Mouse (Mus musculus): ENCODE measurements around the gene Morn1. TPM values are rescaled to one million over a fixed set of nuclear protein-coding genes. Genes with fewer than 3 reads are reported as not detected.

Morn1 gene
- polyA plus RNA-seq, 1 experiment from 2014 or later = 6.9 TPM

DNA sequence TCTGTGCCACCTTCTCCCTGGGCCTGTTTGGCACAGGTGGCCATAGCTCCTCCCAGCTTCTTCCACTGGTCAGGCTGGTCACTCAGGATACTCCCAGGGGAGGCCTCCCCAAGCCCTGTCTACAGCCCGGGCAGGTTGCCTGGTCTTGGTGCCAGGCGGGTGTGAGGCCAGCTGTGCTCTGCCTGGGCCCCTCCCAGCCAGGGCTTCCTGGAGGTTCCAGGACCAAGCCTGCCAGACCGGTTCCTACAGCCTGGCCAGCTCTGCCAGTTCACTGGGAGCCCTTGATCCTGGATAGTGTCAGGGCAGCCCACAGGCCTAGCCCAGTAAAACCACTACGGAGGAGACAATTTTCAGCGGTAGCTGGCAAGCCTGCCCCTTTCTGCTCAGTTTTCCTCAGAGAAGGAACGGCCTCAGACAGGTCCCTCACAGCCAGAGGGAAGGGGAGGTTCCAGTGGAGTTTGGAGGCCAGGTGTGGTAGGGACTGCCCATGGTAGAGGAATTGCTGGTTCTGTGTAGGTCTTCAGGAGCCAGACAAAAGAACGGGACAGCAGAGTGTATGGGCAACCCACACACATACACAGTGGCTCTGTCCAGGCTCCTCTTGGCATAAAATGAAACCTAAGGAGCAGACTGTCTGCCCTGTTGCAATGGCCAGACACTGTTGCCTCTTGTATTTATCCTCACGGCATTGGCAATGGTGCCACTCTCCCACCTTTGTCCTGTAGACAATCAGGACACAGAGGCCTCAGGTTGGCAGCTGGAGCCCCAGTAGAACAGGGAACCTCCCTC lies 62.7 kb downstream of the Morn1 start:
- peak; percentile 54 for ATAC-seq (ENCODE audit: low read depth)
- Histone ChIP-seq H3K27ac (ENCODE audit: low read length) (peak overlapping the region; percentile 95), H3K36me3 (ENCODE audit: control insufficient read depth, insufficient read depth, low read length) (no peaks in the 10 kb centered on the region), H3K9ac (ENCODE audit: low read length) (peak overlapping the region; percentile 16), H3K9me3 (ENCODE audit: control insufficient read depth, low read length) (no peaks in the 10 kb centered on the region), H3K4me2 (ENCODE audit: low read depth, low read length) (no peak overlapping the region), H3K4me3 (ENCODE audit: low read length) (no peak overlapping the region), H3K27me3 (ENCODE audit: control insufficient read depth, insufficient read depth, low read depth, low read length) (no peaks in the 10 kb centered on the region), H3K4me1 (replicated peaks; ENCODE audit: control insufficient read depth, insufficient read depth, low read length) (peaks cover 53% of the 10 kb centered on the region)
- 54% methylated on average over 8 of the region's 8 CpGs for WGBS

- H3K36me3 ChIP-seq (ENCODE audit: control insufficient read depth, insufficient read depth, low read length) = no peaks in the 10 kb centered on the region; the same call in 1 of the 2 replicates
- peak overlapping the region; percentile 87 for H3K4me2 ChIP-seq (ENCODE audit: low read depth, low read length)
- H3K4me1 ChIP-seq (replicated peaks; ENCODE audit: control insufficient read depth, insufficient read depth, low read length) = peaks cover 49% of the 10 kb centered on the region
- no peaks in the 10 kb centered on the region for H3K27me3 ChIP-seq (ENCODE audit: control insufficient read depth, insufficient read depth, low read depth, low read length)
- 52% methylated on average over 6 of the region's 6 CpGs for WGBS
- H3K27ac ChIP-seq (ENCODE audit: low read length) = peak overlapping the region; percentile 95
- H3K9ac ChIP-seq (ENCODE audit: low read length) = peak overlapping the region; percentile 82
- H3K9me3 ChIP-seq (ENCODE audit: control insufficient read depth, low read length) = no peaks in the 10 kb centered on the region
- H3K4me3 ChIP-seq (ENCODE audit: low read length) = peak overlapping the region; percentile 57; the same call in 1 of the 2 replicates
- no peak for ATAC-seq (ENCODE audit: low read depth)
These were observed 63.5 kb downstream of the Morn1 start for GRCm38 (mm10) chr4:155149941-155150275.

DNA sequence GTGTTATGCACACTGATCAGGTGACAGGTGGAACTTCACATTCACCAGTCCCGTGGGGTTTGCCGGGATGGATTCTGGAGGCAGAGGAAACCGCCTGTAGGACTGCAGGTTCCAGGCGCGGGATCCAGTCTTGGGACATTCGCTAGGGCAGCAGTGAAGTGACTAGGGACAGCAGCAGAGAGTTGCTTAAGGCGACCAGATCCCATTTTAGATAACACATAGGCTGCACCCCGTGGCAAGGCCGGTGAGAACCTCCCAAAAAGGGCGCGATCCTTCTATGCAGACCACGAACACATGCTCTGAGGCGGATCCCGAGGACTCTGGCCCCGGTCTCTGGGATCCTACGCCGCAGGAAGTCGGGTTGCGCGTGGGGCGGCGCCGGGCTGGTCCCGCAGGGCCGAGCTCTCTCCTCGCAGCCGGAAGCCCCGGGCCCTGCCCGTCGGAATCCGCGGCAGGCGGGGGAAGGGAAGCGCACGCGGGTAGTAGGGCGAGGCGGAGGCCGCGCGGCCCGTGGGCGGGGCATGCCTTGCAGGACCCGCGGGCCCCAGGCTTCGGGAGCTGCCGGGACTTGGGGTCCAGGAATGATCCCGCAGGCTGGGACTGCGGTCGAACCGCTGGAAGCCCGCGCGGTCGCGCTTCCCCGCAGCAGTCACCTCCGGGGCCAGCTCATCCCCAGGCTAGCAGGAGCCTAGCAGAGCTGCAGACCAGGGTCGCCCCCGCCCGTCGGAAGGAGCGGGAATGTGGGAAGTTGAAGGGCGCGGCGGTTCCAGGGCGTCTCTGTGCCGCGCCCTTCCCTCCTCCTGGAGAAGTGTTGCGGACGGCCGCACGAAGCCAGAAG lies 64.1 kb downstream of the Morn1 start:
- Histone ChIP-seq H3K36me3 (ENCODE audit: control insufficient read depth, insufficient read depth, low read length) (no peaks in the 10 kb centered on the region; the same call in 1 of the 2 replicates), H3K27me3 (ENCODE audit: control insufficient read depth, insufficient read depth, low read depth, low read length) (no peaks in the 10 kb centered on the region), H3K4me1 (replicated peaks; ENCODE audit: control insufficient read depth, insufficient read depth, low read length) (peaks cover 46% of the 10 kb centered on the region), H3K4me3 (ENCODE audit: low read length) (peak overlapping the region; percentile 57), H3K9ac (ENCODE audit: low read length) (peak overlapping the region; percentile 82), H3K9me3 (ENCODE audit: control insufficient read depth, low read length) (no peaks in the 10 kb centered on the region), H3K27ac (ENCODE audit: low read length) (peak overlapping the region; percentile 95), H3K4me2 (ENCODE audit: low read depth, low read length) (peak overlapping the region; percentile 87)
- ATAC-seq (ENCODE audit: low read depth) = peak; percentile 91
- WGBS = 3% methylated on average over 72 of the region's 73 CpGs

DNA sequence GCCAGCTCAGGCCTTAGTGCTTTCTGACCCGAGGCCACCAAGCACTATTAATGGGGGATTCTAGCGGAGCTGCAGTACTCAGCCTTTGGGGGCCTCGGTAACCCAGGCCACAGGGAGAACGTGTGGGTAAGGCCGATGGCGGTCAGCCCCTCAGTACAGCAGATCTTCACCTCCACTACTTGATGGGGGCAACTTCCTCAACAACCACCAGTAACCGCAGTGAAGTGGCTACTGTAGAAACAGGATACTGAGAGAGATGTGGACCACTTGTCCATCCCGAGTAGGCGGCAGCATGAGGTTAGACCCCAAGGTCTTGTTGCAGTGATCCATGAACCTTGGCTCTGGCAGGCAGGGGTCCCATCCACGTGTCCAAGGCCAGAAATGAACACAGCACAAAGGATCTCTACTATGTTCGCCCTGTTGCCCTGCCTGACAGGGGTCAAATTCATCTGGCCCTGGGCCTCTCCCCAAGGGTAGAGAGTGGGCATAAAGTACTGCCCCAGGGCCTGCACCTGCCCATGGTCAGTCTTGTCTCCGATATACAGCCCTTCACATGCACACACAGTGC lies 64.9 kb downstream of the Morn1 start:
- peak overlapping the region; percentile 95 for H3K27ac ChIP-seq (ENCODE audit: low read length)
- 35% methylated on average over 12 of the region's 12 CpGs for WGBS
- peak overlapping the region; percentile 82 for H3K9ac ChIP-seq (ENCODE audit: low read length)
- no peaks in the 10 kb centered on the region for H3K27me3 ChIP-seq (ENCODE audit: control insufficient read depth, insufficient read depth, low read depth, low read length)
- peak overlapping the region; percentile 57 for H3K4me3 ChIP-seq (ENCODE audit: low read length)
- peak overlapping the region; percentile 87 for H3K4me2 ChIP-seq (ENCODE audit: low read depth, low read length)
- H3K4me1 ChIP-seq (replicated peaks; ENCODE audit: control insufficient read depth, insufficient read depth, low read length) = peaks cover 42% of the 10 kb centered on the region
- no peaks in the 10 kb centered on the region for H3K9me3 ChIP-seq (ENCODE audit: control insufficient read depth, low read length)
- H3K36me3 ChIP-seq (ENCODE audit: control insufficient read depth, insufficient read depth, low read length) = peaks cover under 1% of the 10 kb centered on the region
- ATAC-seq (ENCODE audit: low read depth) = no peak

DNA sequence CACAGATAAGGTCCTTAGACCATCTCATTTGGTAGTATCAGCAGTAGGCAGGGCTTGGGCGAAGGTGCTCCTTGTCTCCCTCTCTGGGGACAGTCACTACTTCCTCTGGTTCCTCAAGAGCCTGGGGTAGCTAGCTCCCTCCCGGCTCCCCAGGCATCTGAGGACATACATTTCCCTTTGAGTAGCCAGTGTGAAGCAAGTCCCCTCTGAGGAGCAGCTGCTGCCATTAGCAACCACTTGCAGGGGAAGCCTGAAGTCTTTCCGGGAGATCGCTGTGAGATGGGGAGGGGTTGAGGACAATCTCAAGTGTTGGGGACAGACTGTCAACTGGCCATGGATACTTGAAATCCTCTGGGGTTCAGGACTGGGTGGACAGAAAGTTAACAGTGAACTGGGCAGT lies 65.5 kb downstream of the Morn1 start:
- Histone ChIP-seq H3K27ac (ENCODE audit: low read length) (peak overlapping the region; percentile 95), H3K27me3 (ENCODE audit: control insufficient read depth, insufficient read depth, low read depth, low read length) (no peaks in the 10 kb centered on the region), H3K9me3 (ENCODE audit: control insufficient read depth, low read length) (no peaks in the 10 kb centered on the region), H3K4me3 (ENCODE audit: low read length) (no peak overlapping the region), H3K9ac (ENCODE audit: low read length) (peak overlapping the region; percentile 82; the same call in 1 of the 2 replicates), H3K4me1 (replicated peaks; ENCODE audit: control insufficient read depth, insufficient read depth, low read length) (peaks cover 42% of the 10 kb centered on the region), H3K36me3 (ENCODE audit: control insufficient read depth, insufficient read depth, low read length) (peaks cover 6% of the 10 kb centered on the region), H3K4me2 (ENCODE audit: low read depth, low read length) (peak overlapping the region; percentile 87; the same call in 1 of the 2 replicates)
- no peak for ATAC-seq (ENCODE audit: low read depth)
- 31% methylated on average over 4 of the region's 4 CpGs for WGBS

GRCm38 (mm10) chr4:155152476-155152875 lies 66.1 kb downstream of the Morn1 start:
- WGBS = 89% methylated on average over 6 of the region's 6 CpGs
- no peak overlapping the region for H3K4me2 ChIP-seq (ENCODE audit: low read depth, low read length)

GRCm38 (mm10) chr4:155153389-155154072 lies 67.2 kb downstream of the Morn1 start:
- H3K27me3 ChIP-seq (ENCODE audit: control insufficient read depth, insufficient read depth, low read depth, low read length) = no peaks in the 10 kb centered on the region
- H3K9me3 ChIP-seq (ENCODE audit: control insufficient read depth, low read length) = no peaks in the 10 kb centered on the region
- no peak overlapping the region for H3K4me2 ChIP-seq (ENCODE audit: low read depth, low read length)
- H3K4me3 ChIP-seq (ENCODE audit: low read length) = no peak overlapping the region
- H3K9ac ChIP-seq (ENCODE audit: low read length) = no peak overlapping the region
- no peak overlapping the region for H3K27ac ChIP-seq (ENCODE audit: low read length)
- peaks cover 13% of the 10 kb centered on the region for H3K36me3 ChIP-seq (ENCODE audit: control insufficient read depth, insufficient read depth, low read length)
- peaks cover 38% of the 10 kb centered on the region for H3K4me1 ChIP-seq (replicated peaks; ENCODE audit: control insufficient read depth, insufficient read depth, low read length)
- WGBS = 81% methylated on average over 3 of the region's 3 CpGs
- ATAC-seq (ENCODE audit: low read depth) = no peak

More at GRCm38 (mm10) chr4:155152476-155152875, 66.1 kb downstream of the Morn1 start:
- Histone ChIP-seq H3K4me3 (ENCODE audit: low read length) (no peak overlapping the region), H3K36me3 (ENCODE audit: control insufficient read depth, insufficient read depth, low read length) (peaks cover 12% of the 10 kb centered on the region), H3K9me3 (ENCODE audit: control insufficient read depth, low read length) (no peaks in the 10 kb centered on the region), H3K27ac (ENCODE audit: low read length) (no peak overlapping the region), H3K27me3 (ENCODE audit: control insufficient read depth, insufficient read depth, low read depth, low read length) (no peaks in the 10 kb centered on the region), H3K9ac (ENCODE audit: low read length) (no peak overlapping the region), H3K4me1 (replicated peaks; ENCODE audit: control insufficient read depth, insufficient read depth, low read length) (peaks cover 42% of the 10 kb centered on the region)
- no peak for ATAC-seq (ENCODE audit: low read depth)

DNA sequence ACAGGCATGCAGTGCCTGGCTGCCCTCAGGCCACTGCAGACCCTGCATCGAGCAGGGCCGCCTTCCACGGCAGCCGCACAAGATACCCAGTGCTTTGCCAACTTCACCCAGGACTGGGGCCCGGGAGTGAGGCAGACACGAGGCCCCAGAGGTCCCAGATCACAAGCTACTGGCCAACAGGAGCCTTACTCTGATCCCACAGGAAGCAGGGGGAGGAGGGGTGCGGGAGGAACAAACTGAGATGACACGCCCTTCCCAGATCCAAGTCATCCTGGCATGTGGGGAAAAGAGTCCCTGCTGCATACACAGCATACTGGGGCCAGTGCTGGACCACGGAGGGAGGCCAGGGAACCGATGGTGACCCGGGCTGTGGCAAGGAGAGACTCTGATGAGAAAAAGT lies 68.6 kb downstream of the Morn1 start:
- H3K9ac ChIP-seq (ENCODE audit: low read length) = no peak overlapping the region
- H3K36me3 ChIP-seq (ENCODE audit: control insufficient read depth, insufficient read depth, low read length) = peaks cover 22% of the 10 kb centered on the region
- peak overlapping the region; percentile 27; the same call in 1 of the 2 replicates for H3K27ac ChIP-seq (ENCODE audit: low read length)
- no peaks in the 10 kb centered on the region for H3K9me3 ChIP-seq (ENCODE audit: control insufficient read depth, low read length)
- ATAC-seq (ENCODE audit: low read depth) = no peak
- 53% methylated on average over 11 of the region's 11 CpGs for WGBS
- H3K4me1 ChIP-seq (replicated peaks; ENCODE audit: control insufficient read depth, insufficient read depth, low read length) = peaks cover 25% of the 10 kb centered on the region
- H3K4me2 ChIP-seq (ENCODE audit: low read depth, low read length) = no peak overlapping the region
- H3K4me3 ChIP-seq (ENCODE audit: low read length) = no peak overlapping the region
- H3K27me3 ChIP-seq (ENCODE audit: control insufficient read depth, insufficient read depth, low read depth, low read length) = no peaks in the 10 kb centered on the region

All from lung, embryonic 16.5 days (tissue).